In the genomic region with DNA sequence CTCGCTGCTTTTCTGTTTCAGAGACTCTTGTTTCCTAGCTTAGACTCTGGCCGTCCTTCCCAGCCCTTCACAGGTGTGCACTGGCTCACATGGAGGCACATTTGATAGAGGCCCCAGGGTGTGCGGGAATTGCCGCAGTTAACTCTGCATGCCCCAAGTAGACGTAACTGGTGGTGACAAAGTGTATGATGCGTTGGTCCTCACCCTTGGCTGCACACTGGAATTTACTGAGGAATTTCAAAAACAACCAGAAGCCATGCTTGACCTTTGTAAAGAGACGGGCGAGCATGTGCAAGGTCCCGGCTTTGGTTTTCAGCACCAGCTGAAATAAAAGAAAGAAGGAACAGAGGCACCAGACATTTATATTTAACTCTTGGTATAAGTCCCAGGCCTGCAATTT, we compare ENCODE assay signal across 13 mouse cellular contexts.
DNase-seq lines count a peak whose midpoint lies in the region; ATAC-seq lines count a peak whose summit lies in the region.
"Had no signal": no experiment of that assay in that cellular context is flagged by ENCODE, and none has a peak within 500 bp of the region (broad histone marks: within the 10 kb centered on the region; RNA-seq: fewer than 3 reads in every experiment).

No protein-coding gene starts in this region.

- H3K9ac ChIP-seq in forebrain, embryonic 14.5 days (ENCODE audit: low read length) = no peak overlapping the region
- no peak overlapping the region for H3K9ac ChIP-seq in forebrain, embryonic 11.5 days (ENCODE audit: low read length)
- H3K9ac ChIP-seq: heart, embryonic 12.5 days; liver, embryonic 14.5 days had no signal

- no peak overlapping the region for H3K4me2 ChIP-seq in forebrain, embryonic 14.5 days (ENCODE audit: low read length)
- no peak overlapping the region for H3K4me2 ChIP-seq in forebrain, embryonic 11.5 days (ENCODE audit: low read depth, low read length, severe bottlenecking)
- H3K4me2 ChIP-seq: heart, embryonic 12.5 days had no signal

- no peaks in the 10 kb centered on the region for H3K27me3 ChIP-seq in forebrain, embryonic 14.5 days (replicated peaks; ENCODE audit: control insufficient read depth, insufficient read depth, low read length)
- H3K27me3 ChIP-seq in forebrain, embryonic 11.5 days (ENCODE audit: control insufficient read depth, insufficient read depth, low read length) = no peaks in the 10 kb centered on the region

- no peak overlapping the region for H3K27ac ChIP-seq in forebrain, embryonic 14.5 days (ENCODE audit: low read depth, low read length)
- no peak overlapping the region for H3K27ac ChIP-seq in forebrain, embryonic 11.5 days (ENCODE audit: low read depth, low read length)
- H3K27ac ChIP-seq: layer of hippocampus, adult 2 months; liver, embryonic 14.5 days had no signal

- no peaks in the 10 kb centered on the region for H3K4me1 ChIP-seq in forebrain, embryonic 14.5 days (ENCODE audit: control insufficient read depth, insufficient read depth, low read length)
- peaks cover 7% of the 10 kb centered on the region; the same call in 1 of the 2 replicates for H3K4me1 ChIP-seq in forebrain, embryonic 11.5 days (replicated peaks; ENCODE audit: control insufficient read depth, insufficient read depth, low read length)
- H3K4me1 ChIP-seq: heart, embryonic 12.5 days had no signal

- DNase-seq in forebrain, embryonic 14.5 days (ENCODE audit: low spot score) = no peak
- no peak for DNase-seq in forebrain, embryonic 11.5 days (ENCODE audit: low spot score)
- peak; percentile 16 for DNase-seq in R1 (ENCODE audit: low read depth, low spot score)
- peak; percentile 65 for DNase-seq in kidney, adult 11 months
- DNase-seq in kidney, postnatal 14 days = peak; percentile 58
- DNase-seq in embryo, embryonic 9.5 days (ENCODE audit: extremely low spot score) = no peak
- no peak for DNase-seq in spleen, postnatal 4 days (ENCODE audit: low spot score in 2 of 2)
- DNase-seq: adrenal gland, postnatal 25 days; gastrocnemius, postnatal 36 days had no signal

- 61% methylated on average over 9 of the region's 9 CpGs for WGBS in forebrain, embryonic 14.5 days
- WGBS in forebrain, embryonic 11.5 days = 50% methylated on average over 9 of the region's 9 CpGs

- H3K9me3 ChIP-seq in forebrain, embryonic 14.5 days (replicated peaks; ENCODE audit: control insufficient read depth, low read length) = no peaks in the 10 kb centered on the region
- no peaks in the 10 kb centered on the region for H3K9me3 ChIP-seq in forebrain, embryonic 11.5 days (ENCODE audit: control insufficient read depth, low read length)
- H3K9me3 ChIP-seq: heart, embryonic 12.5 days had no signal

- H3K36me3 ChIP-seq in forebrain, embryonic 14.5 days (ENCODE audit: control insufficient read depth, insufficient read depth, low read length) = no peaks in the 10 kb centered on the region
- H3K36me3 ChIP-seq in forebrain, embryonic 11.5 days (ENCODE audit: control insufficient read depth, insufficient read depth, low read length) = no peaks in the 10 kb centered on the region
- H3K36me3 ChIP-seq: heart, embryonic 12.5 days had no signal

- ATAC-seq in forebrain, embryonic 14.5 days = peak; percentile 40; the same call in 1 of the 2 replicates
- ATAC-seq in forebrain, embryonic 11.5 days (replicated peaks; ENCODE audit: low FRiP score) = no peak
- ATAC-seq in megakaryocyte progenitor cell, adult 5-6 weeks (replicated peaks; ENCODE audit: poor library complexity) = no peak

- H3K4me3 ChIP-seq in forebrain, embryonic 14.5 days (ENCODE audit: low read depth, low read length) = no peak overlapping the region
- no peak overlapping the region for H3K4me3 ChIP-seq in forebrain, embryonic 11.5 days (ENCODE audit: low read depth, low read length)
- H3K4me3 ChIP-seq: heart, embryonic 12.5 days; layer of hippocampus, adult 2 months had no signal

Comparison
In these comparisons a context has a peak if more than half of its experiments do, and no peak if none do; other contexts are left out.
1. DNase-seq: peak in R1 (single experiment), kidney, adult 11 months (single experiment) and kidney, postnatal 14 days (single experiment); none in forebrain, embryonic 14.5 days (single experiment), forebrain, embryonic 11.5 days (single experiment), embryo, embryonic 9.5 days (single experiment) and spleen, postnatal 4 days (0 of 2).